Mouse (Mus musculus): ENCODE data around the gene Lin7b. TPM values are rescaled to one million over a fixed set of nuclear protein-coding genes. Genes with fewer than 3 reads are reported as not detected.

Lin7b gene
- 1.3 and 1.4 TPM in 2 replicates for total RNA-seq (2012; rRNA removed)
- polyA plus RNA-seq (2012; ENCODE audit: insufficient read depth in 1 of 2, insufficient read length in 2 of 2, low read depth in 1 of 2, low replicate concordance in 2 of 2, missing spikeins in 1 of 2) = 1 to 10 TPM in 1 of 2 experiments, not detected in 1; 3.8 TPM

DNA sequence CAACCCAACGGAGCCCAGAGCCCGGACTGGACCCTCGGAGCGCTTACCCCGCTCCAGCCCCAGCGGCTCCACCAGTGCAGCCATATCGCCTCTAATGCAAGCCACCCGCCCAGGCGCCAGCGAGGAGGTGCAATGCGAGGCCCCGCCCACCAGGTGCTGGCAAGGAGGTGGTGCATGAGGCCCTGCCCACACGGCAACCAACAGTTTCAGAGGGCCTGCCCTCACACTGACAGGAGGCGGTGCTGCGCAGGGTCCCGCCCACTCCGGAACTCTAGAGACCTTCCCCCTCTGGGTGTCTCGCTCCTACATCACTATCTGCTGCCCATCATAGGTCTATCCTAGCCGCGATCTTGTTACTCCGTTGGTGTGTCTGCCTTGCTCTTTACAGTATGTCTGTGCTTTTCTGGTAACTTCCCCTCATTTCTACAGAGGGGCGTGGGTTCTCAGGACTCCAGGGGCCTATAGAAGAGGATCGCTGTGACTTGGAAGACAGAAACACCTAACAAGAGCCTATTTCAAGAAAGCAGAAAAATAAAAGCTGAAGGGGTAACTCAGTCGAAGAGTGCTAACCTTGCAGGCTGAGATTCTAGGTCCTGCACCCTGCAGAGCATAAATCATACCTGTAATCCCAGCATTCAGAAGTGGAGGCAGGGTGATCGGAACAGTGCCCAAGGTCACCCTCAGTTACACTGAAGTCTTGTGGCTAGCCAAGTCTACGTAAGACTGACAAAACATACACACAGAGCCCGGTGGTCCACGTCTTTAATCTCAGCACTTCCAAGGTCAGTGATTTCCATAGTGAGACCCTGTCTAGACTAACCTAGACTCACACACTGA, at the start of gene Lin7b:
Gene Lin7b, minus strand, starts transcription at position 109 of the 837 bp plus-strand sequence.
- peak; percentile 96 for DNase-seq (ENCODE audit: low read depth, low spot score)
- H3K36me3 ChIP-seq (ENCODE audit: control insufficient read depth in 1 of 2, insufficient read depth in 2 of 2, low read length in 2 of 2) = peaks cover 12 to 18% of the 10 kb centered on the region in 2 experiments
- H3K27me3 ChIP-seq (ENCODE audit: control insufficient read depth in 1 of 2, insufficient read depth in 2 of 2, low read length in 2 of 2) = no peaks in the 10 kb centered on the region
- no peaks in the 10 kb centered on the region; the same call in 1 of the 2 replicates for H3K79me2 ChIP-seq (ENCODE audit: control insufficient read depth, insufficient read depth, low read length, poor library complexity)
- H3K9me3 ChIP-seq (replicated peaks; ENCODE audit: insufficient read depth, low read length) = no peaks in the 10 kb centered on the region
- peak within 1 kb of the TSS; percentile 50 for H3K27ac ChIP-seq (ENCODE audit: control insufficient read depth, low read depth, low read length)
- peak within 1 kb of the TSS; percentile 25 to 57; a peak in 3 of 4 replicates for H3K4me3 ChIP-seq (ENCODE audit: control insufficient read depth in 1 of 2, insufficient read depth in 1 of 2, low read depth in 2 of 2, low read length in 2 of 2)
- peaks cover 6 to 24% of the 10 kb centered on the region in 2 experiments for H3K4me1 ChIP-seq (ENCODE audit: control insufficient read depth in 1 of 2, insufficient read depth in 2 of 2, low read length in 2 of 2)
- H3K9ac ChIP-seq (ENCODE audit: control insufficient read depth, low read depth, low read length, poor library complexity, severe bottlenecking) = no peak within 1 kb of the TSS; the same call in 1 of the 2 replicates
- TF ChIP-seq NELFE (IDR thresholded peaks at IDR 0.05; ENCODE audit: low read depth, low read length) (peak; percentile 29; the same call in 1 of the 2 replicates), ETS1 (IDR thresholded peaks at IDR 0.05; ENCODE audit: low read depth, low read length) (no peak), E2F4 (IDR thresholded peaks at IDR 0.05; ENCODE audit: borderline replicate concordance, low read depth, low read length) (no peak), UBTF (IDR thresholded peaks at IDR 0.05; ENCODE audit: borderline replicate concordance, insufficient read depth, low read depth, low read length) (no peak), MEF2A (IDR thresholded peaks at IDR 0.05; ENCODE audit: extremely low read depth, insufficient replicate concordance, low read depth, low read length, poor library complexity, severe bottlenecking) (no peak), JUND (IDR thresholded peaks at IDR 0.05; ENCODE audit: low read depth, low read length) (no peak), NRF1 (IDR thresholded peaks at IDR 0.05; ENCODE audit: insufficient read depth, low read depth, low read length, poor library complexity, severe bottlenecking) (peak; percentile 76), KAT2A (conservative IDR thresholded peaks at IDR 0.05; ENCODE audit: low read depth, low read length) (no peak), EP300 (IDR thresholded peaks at IDR 0.05; ENCODE audit: low read depth in 1 of 2, low read length in 2 of 2) (peak in 1 of 2 experiments; percentile 46; a peak in 2 of 4 replicates), ZNF384 (IDR thresholded peaks at IDR 0.05; ENCODE audit: low read depth, low read length) (no peak), CHD2 (IDR thresholded peaks at IDR 0.05; ENCODE audit: low read length) (0 out of 2 replicates have a peak, but pooled peaks have one; percentile 13), ELF1 (IDR thresholded peaks at IDR 0.05; ENCODE audit: low read depth, low read length) (peak; percentile 53; the same call in 1 of the 2 replicates), MAZ (IDR thresholded peaks at IDR 0.05; ENCODE audit: low read depth, low read length) (peak; percentile 52; the same call in 1 of the 2 replicates), MAX (IDR thresholded peaks at IDR 0.05; ENCODE audit: low read length) (no peak), ZKSCAN1 (IDR thresholded peaks at IDR 0.05; ENCODE audit: low read depth, low read length) (no peak), CTCF (IDR thresholded peaks at IDR 0.05 in 2 of 3, conservative IDR thresholded peaks at IDR 0.05 in 1 of 3; ENCODE audit: control insufficient read depth in 1 of 3, insufficient read depth in 1 of 3, low read depth in 2 of 3, low read length in 3 of 3, poor library complexity in 1 of 3, severe bottlenecking in 1 of 3) (peak in 1 of 3 experiments; percentile 4; a peak in 1 of 6 replicates), MYB (IDR thresholded peaks at IDR 0.05; ENCODE audit: low read depth, low read length) (no peak), TAL1 (IDR thresholded peaks at IDR 0.05; ENCODE audit: low read length) (no peak), HCFC1 (IDR thresholded peaks at IDR 0.05; ENCODE audit: low read depth, low read length) (peak; percentile 56; the same call in 1 of the 2 replicates), CHD1 (IDR thresholded peaks at IDR 0.05; ENCODE audit: low read depth, low read length) (no peak), GABPA (IDR thresholded peaks at IDR 0.05; ENCODE audit: low read depth, low read length) (no peak), RCOR1 (IDR thresholded peaks at IDR 0.05; ENCODE audit: low read depth, low read length) (no peak), SIN3A (IDR thresholded peaks at IDR 0.05; ENCODE audit: low read length) (peak; percentile 65; the same call in 1 of the 2 replicates), USF2 (IDR thresholded peaks at IDR 0.05; ENCODE audit: borderline replicate concordance in 1 of 2, insufficient read depth in 1 of 2, low read depth in 1 of 2, low read length in 2 of 2) (no peak), RAD21 (IDR thresholded peaks at IDR 0.05; ENCODE audit: low read depth, low read length) (no peak), USF1 (IDR thresholded peaks at IDR 0.05; ENCODE audit: low read depth, low read length) (no peak), POLR2AphosphoS5 (IDR thresholded peaks at IDR 0.05; ENCODE audit: borderline replicate concordance, low read depth, low read length) (no peak), POLR2A (IDR thresholded peaks at IDR 0.05; ENCODE audit: control insufficient read depth in 1 of 2, insufficient read depth in 1 of 2, low read depth in 1 of 2, low read length in 2 of 2, poor library complexity in 1 of 2) (peak; percentile 37 to 46; a peak in 3 of 4 replicates), TCF12 (IDR thresholded peaks at IDR 0.05; ENCODE audit: low read depth, low read length) (peak; percentile 26; the same call in 1 of the 2 replicates), MXI1 (IDR thresholded peaks at IDR 0.05; ENCODE audit: low read depth, low read length) (peak; percentile 43; the same call in 1 of the 2 replicates), ZMIZ1 (IDR thresholded peaks at IDR 0.05; ENCODE audit: low read depth, low read length) (no peak), MYC (IDR thresholded peaks at IDR 0.05; ENCODE audit: low read depth, low read length) (peak; percentile 25; the same call in 1 of the 2 replicates), TBP (IDR thresholded peaks at IDR 0.05; ENCODE audit: low read depth, low read length) (no peak), SMC3 (IDR thresholded peaks at IDR 0.05; ENCODE audit: low read depth, low read length) (0 out of 2 replicates have a peak, but pooled peaks have one; percentile 1)

Measured in MEL (cell line).